Mouse (Mus musculus) left cerebral cortex, adult 2 months (tissue): ENCODE measurements at regions not wholly inside any gene's neighbourhood (a gene's known extent, or its start where the extent isn't known, plus 50 kb on each side); places are given as distances from the start of the nearest gene placed in this dataset.
A peak's percentile ranks its signal among the peaks of the same experiment; 100 is the strongest.

ENCODE experiments used
- DNase-seq, 2 experiments: peaks; one replicate each; pipeline ENCODE4 v3.0.0; 2021 to 2022; ENCODE audit warnings: low spot score in 2 of 2, mixed read lengths in 1 of 2; ENCODE audit errors: extremely low spot score in 1 of 2
- H3K27ac ChIP-seq: fragments of 200-600 bp; 2 replicates; pipeline ENCODE4 v1.8.1; 2022
- H3K4me3 ChIP-seq: fragments of 200-600 bp; 2 replicates; pipeline ENCODE4 v1.8.1; 2022
- CTCF ChIP-seq: fragments of 200-600 bp; IDR thresholded peaks from 2 replicates; pipeline ENCODE4 v1.8.1; 2022; ENCODE audit warnings: antibody characterized with exemption, mild to moderate bottlenecking, moderate library complexity
- intact Hi-C: fragments of 180-260 bp; cut with DNase I; formaldehyde crosslinking; loops from one replicate; pipeline ENCODE4 v1.15.1; 2025

GRCm38 (mm10) chr6:103366782-103367491 lies 143.4 kb upstream of the Chl1 start:
- no peak overlapping the region for H3K4me3 ChIP-seq
- no peak overlapping the region for H3K27ac ChIP-seq
- no peak for TF ChIP-seq CTCF
- no peak for DNase-seq
- intact Hi-C loops: no loop called here

DNA sequence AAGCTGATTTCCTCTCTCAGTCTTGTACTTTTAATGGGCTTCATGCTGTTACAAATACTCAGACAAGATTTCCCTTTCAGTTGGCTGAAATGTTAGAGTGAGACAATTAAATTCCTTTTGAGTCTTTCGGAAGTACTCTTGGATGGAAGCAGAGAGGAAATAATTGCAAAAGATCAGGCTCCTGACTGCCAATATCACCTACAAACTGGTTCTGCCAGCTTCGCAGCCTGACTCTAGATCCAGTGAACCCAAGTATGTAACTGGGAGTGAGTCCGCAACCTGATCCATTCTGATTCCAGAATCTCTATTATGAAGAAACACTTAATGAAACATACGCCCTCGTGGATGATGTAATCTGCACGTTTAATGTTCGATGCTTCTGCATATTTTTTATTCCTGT lies 135.4 kb upstream of the Chl1 start:
- Histone ChIP-seq H3K27ac (no peak overlapping the region), H3K4me3 (no peak overlapping the region)
- intact Hi-C loops: no loop called here
- no peak for TF ChIP-seq CTCF
- no peak for DNase-seq

DNA sequence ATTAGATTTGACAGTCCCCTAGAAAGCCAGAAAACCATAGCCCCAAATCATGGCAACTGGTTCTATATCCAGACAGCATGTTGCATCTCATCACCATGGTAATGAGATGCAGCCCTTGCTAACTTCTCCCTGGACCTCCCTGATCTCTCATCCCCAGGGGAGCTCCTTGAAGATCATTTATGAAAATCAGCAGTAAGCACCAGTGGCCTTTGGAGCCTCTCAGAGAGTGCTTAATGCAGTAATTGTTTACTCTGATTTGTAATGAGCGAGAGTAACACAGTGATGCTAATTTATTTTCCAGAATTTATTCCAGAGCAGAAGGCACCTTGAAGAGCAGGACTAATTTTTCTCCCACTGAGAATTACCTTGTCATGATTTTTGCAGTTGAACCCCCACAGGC lies 133.1 kb upstream of the Chl1 start:
- no peak for TF ChIP-seq CTCF
- intact Hi-C loops: no loop called here
- Histone ChIP-seq H3K27ac (no peak overlapping the region), H3K4me3 (no peak overlapping the region)
- no peak for DNase-seq

DNA sequence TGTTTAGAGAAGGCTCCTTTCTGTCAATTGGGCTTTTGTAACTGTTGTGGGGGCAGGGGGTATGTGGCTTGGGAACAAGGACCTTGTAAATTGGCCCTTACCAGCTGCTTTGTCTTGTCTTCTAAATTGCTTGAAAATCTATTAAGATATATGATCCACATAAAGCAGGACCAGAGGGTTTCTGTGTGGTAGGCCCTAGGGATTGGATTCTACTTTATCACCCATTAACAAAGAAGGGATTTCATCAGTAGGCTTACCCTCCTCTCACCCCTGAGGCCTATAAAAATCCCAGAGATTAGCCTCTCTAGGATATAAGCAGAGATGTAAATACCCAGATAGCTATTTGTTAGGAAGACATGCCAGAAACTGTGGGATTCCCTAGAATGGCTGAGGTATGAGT lies 132.3 kb upstream of the Chl1 start:
- Histone ChIP-seq H3K27ac (no peak overlapping the region), H3K4me3 (no peak overlapping the region)
- intact Hi-C loops: no loop called here
- no peak for TF ChIP-seq CTCF
- no peak for DNase-seq

DNA sequence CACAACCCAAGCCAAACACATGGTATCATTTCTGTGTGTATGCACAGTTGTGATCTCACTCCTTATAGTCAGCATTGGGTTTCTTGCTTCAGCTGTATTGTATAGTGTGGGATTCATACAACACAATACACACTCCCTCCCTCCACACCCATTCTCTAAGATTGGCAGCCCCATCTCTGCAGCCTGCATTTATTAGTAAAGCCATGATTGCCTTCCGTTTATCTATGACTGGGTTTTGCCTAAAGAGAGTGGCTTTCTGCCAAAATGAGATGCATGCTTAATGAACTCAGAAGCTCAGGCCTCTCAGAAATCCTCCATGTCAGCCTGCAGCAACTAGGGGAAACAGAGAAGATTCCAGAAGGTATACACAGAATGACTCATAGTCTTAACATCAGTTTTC lies 129.4 kb upstream of the Chl1 start:
- intact Hi-C loops: no loop called here
- no peak for TF ChIP-seq CTCF
- no peak overlapping the region for H3K27ac ChIP-seq
- no peak for DNase-seq
- H3K4me3 ChIP-seq: no peak overlapping the region

DNA sequence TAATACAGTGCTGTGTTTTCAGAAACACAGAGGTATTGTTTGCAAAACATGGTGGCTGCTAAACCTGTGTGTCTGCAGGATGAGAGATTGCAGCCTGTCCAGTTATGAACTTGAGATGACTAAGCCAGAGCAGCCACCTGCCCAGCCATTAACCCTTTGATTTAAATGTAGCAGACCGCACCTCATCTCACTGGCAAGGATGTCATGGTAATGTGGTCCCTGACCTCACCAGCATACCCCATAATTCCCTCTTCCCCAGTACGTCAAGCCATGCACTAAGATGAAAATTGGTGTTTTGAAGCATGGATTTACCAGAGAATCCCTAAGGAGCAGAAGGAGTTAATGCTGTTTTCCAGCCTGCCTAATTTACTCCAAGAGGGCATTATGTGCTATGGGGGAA lies 128.5 kb upstream of the Chl1 start:
- DNase-seq: no peak
- Histone ChIP-seq H3K4me3 (no peak overlapping the region), H3K27ac (no peak overlapping the region)
- intact Hi-C loops: no loop called here
- TF ChIP-seq CTCF: no peak

GRCm38 (mm10) chr6:103386591-103386990 lies 123.8 kb upstream of the Chl1 start:
- TF ChIP-seq CTCF: no peak
- intact Hi-C loops: no loop called here
- DNase-seq: no peak

DNA sequence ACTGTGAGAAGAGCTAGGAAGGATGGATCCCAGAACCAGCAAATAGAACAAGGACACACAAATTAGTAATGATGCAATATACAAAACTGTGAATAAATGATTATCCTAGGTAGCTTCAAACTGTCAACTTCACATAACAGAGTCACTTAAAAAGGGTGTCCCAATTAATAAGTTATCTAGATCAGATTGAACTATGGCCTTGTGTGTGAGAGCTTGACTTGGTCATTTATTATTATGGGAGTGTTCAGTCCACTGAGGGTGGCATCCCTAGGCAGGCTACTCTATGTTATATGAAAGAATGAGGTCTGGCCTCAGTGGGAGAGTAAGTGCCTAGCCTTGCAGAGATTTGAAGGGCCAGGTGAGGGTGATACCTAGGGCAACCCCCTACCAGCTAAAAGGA lies 104.4 kb upstream of the Chl1 start:
- TF ChIP-seq CTCF: no peak
- no peak for DNase-seq
- intact Hi-C loops: no loop called here
- H3K27ac ChIP-seq: no peak overlapping the region
- H3K4me3 ChIP-seq: no peak overlapping the region

More at GRCm38 (mm10) chr6:103386591-103386990, 123.8 kb upstream of the Chl1 start:
- H3K4me3 ChIP-seq: no peak overlapping the region
- no peak overlapping the region for H3K27ac ChIP-seq

- DNase-seq: no peak
- H3K27ac ChIP-seq: no peak overlapping the region
- H3K4me3 ChIP-seq: no peak overlapping the region
- TF ChIP-seq CTCF: no peak
- intact Hi-C loops: no loop called here
Measured at GRCm38 (mm10) chr6:103414888-103415287, 95.5 kb upstream of the Chl1 start.

GRCm38 (mm10) chr6:103421013-103421933 lies 89.1 kb upstream of the Chl1 start:
- H3K4me3 ChIP-seq: no peak overlapping the region
- H3K27ac ChIP-seq: no peak overlapping the region
- DNase-seq: no peak
- intact Hi-C loops: no loop called here
- TF ChIP-seq CTCF: no peak

DNA sequence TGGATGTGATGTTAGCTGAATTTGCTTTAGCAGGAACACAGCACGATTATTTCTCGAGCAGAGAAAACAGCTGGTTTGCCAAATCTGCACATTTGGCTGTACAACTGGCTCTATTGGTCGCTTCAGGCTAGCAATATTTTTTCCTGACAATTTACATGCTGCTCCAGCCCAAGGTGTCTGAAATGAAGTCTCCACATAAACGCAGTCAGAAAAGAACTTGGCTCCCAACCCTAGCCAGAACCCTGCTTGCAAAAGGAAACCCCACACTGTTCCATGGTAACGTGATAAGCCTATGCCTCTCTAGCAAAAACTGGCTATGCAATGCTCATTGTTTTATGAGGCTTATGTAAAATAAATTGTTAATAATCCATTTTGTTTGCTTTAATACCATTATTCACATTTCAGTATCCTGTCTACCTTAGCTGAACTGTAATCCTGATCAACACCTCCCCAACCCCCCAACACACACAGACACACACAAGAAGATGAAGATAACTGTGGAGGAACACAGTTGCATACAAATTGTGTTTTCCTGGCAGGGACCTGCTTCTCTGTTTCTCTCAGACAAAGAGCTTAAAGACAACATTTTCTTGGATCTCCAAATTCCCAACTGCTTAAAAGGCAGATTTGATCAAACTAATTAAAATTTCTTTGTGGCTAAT lies 79.3 kb upstream of the Chl1 start:
- Histone ChIP-seq H3K27ac (no peak overlapping the region; the same call in 1 of the 2 replicates), H3K4me3 (no peak overlapping the region)
- DNase-seq: peak; percentile 7 to 9
- intact Hi-C loops: loop anchor here (5.0 kb wide), 1 partner anchor 81 kb away; the partner anchor contains the start of gene Chl1
- TF ChIP-seq CTCF: no peak

DNA sequence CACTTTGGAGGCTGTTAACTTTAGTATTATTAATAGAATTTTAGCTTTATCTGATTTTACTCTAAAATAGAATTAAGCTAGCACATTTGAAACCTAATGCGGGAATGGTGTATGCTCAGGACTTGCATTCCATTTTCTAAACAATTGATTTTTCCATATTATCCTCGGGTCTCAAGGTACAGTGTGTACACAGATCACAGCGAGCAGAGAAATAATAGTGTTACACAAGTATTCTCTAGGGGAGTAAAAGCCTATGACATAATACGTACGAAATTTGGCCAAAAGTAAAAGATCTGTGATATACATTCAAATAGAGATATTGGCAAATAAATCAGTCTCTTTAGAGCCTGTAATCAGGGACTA lies 78.8 kb upstream of the Chl1 start:
- Histone ChIP-seq H3K27ac (no peak overlapping the region), H3K4me3 (no peak overlapping the region)
- intact Hi-C loops: loop anchor here (5.0 kb wide), 1 partner anchor 81 kb away; the partner anchor contains the start of gene Chl1
- TF ChIP-seq CTCF: no peak
- no peak for DNase-seq
